Mouse (Mus musculus) midbrain, embryonic 15.5 days (tissue): ENCODE results near the gene Uba52. TPM values are rescaled to one million over a fixed set of nuclear protein-coding genes. Genes with fewer than 3 reads are reported as not detected.

Experiments
- ATAC-seq: fragments of 200-750 bp; cut with Nextera tagmentation; replicated peaks from 2 replicates; pipeline ENCODE4 v1.8.0; 2017; ENCODE audit warnings: moderate TSS enrichment
- H3K27ac ChIP-seq: fragments of 300-500 bp; sonication (generic); 2 replicates; pipeline ENCODE4 v1.5.1; 2015; ENCODE audit warnings: mild to moderate bottlenecking, inconsistent platforms
- H3K27me3 ChIP-seq: fragments of 300-500 bp; sonication (generic); replicated peaks from 2 replicates; pipeline ENCODE4 v1.6.1; 2015; ENCODE audit warnings: inconsistent platforms
- H3K36me3 ChIP-seq: fragments of 300-500 bp; sonication (generic); replicated peaks from 2 replicates; pipeline ENCODE4 v1.6.1; 2015; ENCODE audit warnings: inconsistent platforms
- H3K4me1 ChIP-seq: fragments of 300-500 bp; sonication (generic); 2 replicates; pipeline ENCODE4 v1.6.1; 2015; ENCODE audit warnings: inconsistent platforms
- H3K4me2 ChIP-seq: fragments of 300-500 bp; sonication (generic); 2 replicates; pipeline ENCODE4 v1.6.1; 2015; ENCODE audit warnings: inconsistent platforms, mild to moderate bottlenecking, moderate library complexity
- H3K4me3 ChIP-seq: fragments of 300-500 bp; sonication (generic); 2 replicates; pipeline ENCODE4 v1.5.1; 2015; ENCODE audit warnings: mild to moderate bottlenecking, inconsistent platforms
- H3K9ac ChIP-seq: fragments of 300-500 bp; sonication (generic); 2 replicates; pipeline ENCODE4 v1.6.1; 2015; ENCODE audit warnings: mild to moderate bottlenecking, inconsistent platforms
- H3K9me3 ChIP-seq: fragments of 300-500 bp; sonication (generic); 2 replicates; pipeline ENCODE4 v1.6.1; 2016; ENCODE audit warnings: inconsistent platforms
- WGBS: fragments of 180-500 bp; shearing (Covaris S2); methylation state at CpG from one replicate; pipeline ENCODE4 v1.1.7; 2015; ENCODE audit warnings: mixed read lengths; 5-methylcytosine and 5-hydroxymethylcytosine counted together
- polyA plus RNA-seq: library from polyadenylated mRNA; unstranded; fragments of >200 nt; fragmentation: Nextera tagmentation; extraction: Ambion mirVana; gene quantifications from 2 replicates; pipeline ENCODE4 v1.2.1, GENCODE M21; 2015

Uba52 gene
- polyA plus RNA-seq, 1 experiment from 2014 or later = 620 TPM

DNA sequence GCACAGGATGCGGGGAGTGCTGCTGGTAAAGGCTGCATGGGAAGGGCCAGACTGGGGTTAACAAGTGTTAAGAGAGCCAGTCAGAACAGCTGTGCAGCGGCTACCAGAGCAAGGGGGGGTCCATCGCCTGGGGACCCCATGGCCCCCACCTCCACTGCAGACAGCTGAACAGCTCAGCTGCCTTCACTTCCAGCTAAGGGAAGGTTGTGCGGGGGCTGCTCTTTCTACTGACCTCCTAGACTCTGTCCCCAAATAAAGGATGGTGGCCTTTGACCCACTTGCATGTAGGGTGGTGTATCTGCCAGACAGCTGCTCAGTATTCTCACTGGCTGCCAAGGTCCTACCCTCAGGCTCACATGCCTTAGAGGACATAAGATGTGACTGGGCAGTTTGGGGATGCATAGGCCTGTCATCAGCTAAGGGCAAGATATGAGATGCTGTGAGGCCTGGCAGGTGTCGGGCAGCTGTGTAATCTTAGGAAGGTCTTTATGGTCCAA lies 43.3 kb downstream of the Uba52 start:
- no peaks in the 10 kb centered on the region for H3K27me3 ChIP-seq
- H3K9ac ChIP-seq = no peak overlapping the region

DNA sequence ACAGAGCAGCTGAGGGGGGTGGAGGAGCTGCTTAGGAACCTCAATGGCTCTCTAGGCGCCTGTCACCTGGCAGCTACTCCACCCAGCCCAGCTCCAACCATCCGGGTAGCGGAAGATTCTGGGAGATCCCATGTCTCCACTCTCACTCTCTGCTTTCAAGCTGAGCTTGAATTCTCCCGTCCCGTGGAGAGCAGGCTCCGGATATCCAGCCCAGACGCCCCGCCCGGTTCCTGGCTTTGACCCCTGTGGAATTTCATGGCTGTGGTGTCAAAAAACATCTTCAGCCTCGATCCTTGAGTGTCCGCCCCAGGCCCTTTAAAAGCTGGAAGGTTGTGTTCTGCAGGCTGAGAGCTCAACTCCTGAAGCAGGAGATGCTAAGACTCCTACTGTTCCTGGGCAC lies 43.8 kb downstream of the Uba52 start:
- H3K27ac ChIP-seq = no peak overlapping the region
- H3K9me3 ChIP-seq = no peaks in the 10 kb centered on the region
- H3K4me2 ChIP-seq = no peak overlapping the region
- no peak overlapping the region for H3K4me3 ChIP-seq
- peaks cover 14% of the 10 kb centered on the region for H3K4me1 ChIP-seq
- no peak for ATAC-seq
- no peaks in the 10 kb centered on the region for H3K36me3 ChIP-seq
- WGBS = 75% methylated on average over 11 of the region's 11 CpGs
- no peaks in the 10 kb centered on the region for H3K27me3 ChIP-seq
- no peak overlapping the region for H3K9ac ChIP-seq

More for the DNA sequence above, 43.3 kb downstream of the Uba52 start:
- no peaks in the 10 kb centered on the region for H3K9me3 ChIP-seq
- no peaks in the 10 kb centered on the region for H3K36me3 ChIP-seq
- no peak overlapping the region for H3K4me2 ChIP-seq
- peaks cover 14% of the 10 kb centered on the region for H3K4me1 ChIP-seq
- no peak overlapping the region for H3K27ac ChIP-seq
- H3K4me3 ChIP-seq = no peak overlapping the region
- WGBS = 79% methylated on average over 5 of the region's 5 CpGs
- ATAC-seq = no peak

DNA sequence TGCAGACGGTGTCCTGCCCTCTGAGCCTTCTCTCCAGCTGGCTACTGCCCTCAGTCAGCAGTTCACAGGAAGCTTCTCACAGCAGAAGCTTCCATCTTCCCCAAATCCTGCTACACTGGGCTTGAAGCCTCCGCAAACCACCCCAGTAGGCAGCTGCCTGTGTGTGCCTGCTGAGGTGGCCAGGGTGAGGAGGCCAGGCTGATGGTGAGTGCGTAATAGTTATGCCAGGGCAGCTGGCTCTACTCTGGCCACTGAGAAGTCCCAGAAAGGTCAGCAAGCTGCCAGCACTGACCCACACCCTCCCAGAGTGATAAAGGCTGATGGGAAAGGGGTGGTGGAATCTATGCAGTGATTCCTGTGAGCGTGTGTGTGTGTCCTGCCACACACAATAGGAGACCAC lies 44.3 kb downstream of the Uba52 start:
- no peak overlapping the region for H3K9ac ChIP-seq
- 86% methylated on average over 4 of the region's 4 CpGs for WGBS
- no peak for ATAC-seq

DNA sequence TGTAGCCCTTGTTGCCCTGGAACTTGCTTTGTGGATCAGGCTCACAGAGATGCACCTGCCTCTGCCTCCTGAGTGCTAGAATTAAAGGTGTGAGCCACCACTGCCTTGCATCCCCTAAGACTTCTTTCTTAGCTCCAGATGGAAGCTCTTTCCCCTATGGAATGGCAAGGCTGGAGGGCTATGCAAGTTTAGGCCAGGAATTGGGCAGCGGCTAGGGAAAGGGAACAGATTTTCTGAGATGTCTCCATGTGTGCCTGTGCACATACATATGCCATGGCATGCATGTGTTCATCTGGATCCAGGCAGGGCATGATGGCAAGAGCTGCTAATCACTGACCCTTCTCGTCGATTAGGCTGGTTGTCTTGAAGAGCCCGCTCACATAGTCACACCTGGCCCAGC lies 44.9 kb downstream of the Uba52 start:
- H3K4me1 ChIP-seq = peaks cover 14% of the 10 kb centered on the region
- H3K4me3 ChIP-seq = no peak overlapping the region
- H3K9me3 ChIP-seq = no peaks in the 10 kb centered on the region
- H3K36me3 ChIP-seq = no peaks in the 10 kb centered on the region
- no peak overlapping the region for H3K4me2 ChIP-seq
- WGBS = 96% methylated on average over 4 of the region's 4 CpGs
- no peak overlapping the region for H3K9ac ChIP-seq
- ATAC-seq = no peak
- no peak overlapping the region for H3K27ac ChIP-seq
- no peaks in the 10 kb centered on the region for H3K27me3 ChIP-seq

More for the DNA sequence above, 44.3 kb downstream of the Uba52 start:
- no peak overlapping the region for H3K4me2 ChIP-seq
- no peak overlapping the region for H3K4me3 ChIP-seq
- no peaks in the 10 kb centered on the region for H3K9me3 ChIP-seq
- no peaks in the 10 kb centered on the region for H3K36me3 ChIP-seq
- H3K27ac ChIP-seq = no peak overlapping the region
- peaks cover 14% of the 10 kb centered on the region for H3K4me1 ChIP-seq
- no peaks in the 10 kb centered on the region for H3K27me3 ChIP-seq

DNA sequence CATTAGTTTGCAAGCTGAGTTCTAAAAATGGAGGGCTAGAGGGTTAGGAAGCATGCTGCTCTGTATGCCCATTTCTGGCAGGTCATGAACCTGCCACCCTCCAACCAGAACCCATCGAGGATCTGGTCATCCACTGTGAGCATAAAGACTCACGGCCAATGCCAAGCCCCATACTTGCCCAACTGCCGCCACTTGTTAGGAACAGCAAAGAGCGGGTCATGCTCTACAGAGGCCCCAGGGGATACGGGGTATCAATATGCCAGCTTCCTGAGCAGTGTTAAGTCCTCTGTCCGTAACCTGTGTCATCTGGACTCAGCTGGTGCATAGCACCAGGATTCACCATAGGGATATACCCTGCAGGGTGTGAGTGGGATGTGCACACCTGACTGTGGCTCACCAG lies 46.4 kb downstream of the Uba52 start:
- Histone ChIP-seq H3K36me3 (no peaks in the 10 kb centered on the region), H3K27ac (no peak overlapping the region), H3K4me2 (no peak overlapping the region), H3K9ac (no peak overlapping the region), H3K9me3 (no peaks in the 10 kb centered on the region), H3K27me3 (no peaks in the 10 kb centered on the region), H3K4me3 (no peak overlapping the region), H3K4me1 (peaks cover 7% of the 10 kb centered on the region; the same call in 1 of the 2 replicates)
- WGBS = 90% methylated on average over 6 of the region's 6 CpGs
- no peak for ATAC-seq

DNA sequence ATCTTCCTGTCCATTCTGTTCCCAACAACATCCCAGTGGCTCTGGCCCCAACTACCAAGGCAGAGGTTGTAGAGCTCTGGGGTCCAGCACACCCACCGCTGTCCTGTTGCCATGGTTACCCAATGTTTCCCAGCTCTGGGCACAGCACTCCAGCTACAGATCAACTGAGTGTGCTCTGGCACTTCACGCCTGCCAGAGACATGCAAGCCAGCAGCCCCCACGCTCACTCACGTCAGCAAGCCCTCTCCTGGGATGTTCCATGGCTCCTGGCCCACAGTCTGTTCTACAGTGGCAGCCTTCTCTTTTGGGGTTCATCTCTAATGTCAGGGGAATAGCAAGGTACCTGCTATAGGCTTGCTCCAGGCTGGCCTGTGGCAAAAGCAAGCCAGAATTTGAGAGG lies 47.3 kb downstream of the Uba52 start:
- Histone ChIP-seq H3K9ac (no peak overlapping the region), H3K9me3 (no peaks in the 10 kb centered on the region), H3K4me2 (no peak overlapping the region), H3K36me3 (no peaks in the 10 kb centered on the region), H3K4me1 (peaks cover 7% of the 10 kb centered on the region; the same call in 1 of the 2 replicates), H3K27ac (no peak overlapping the region), H3K4me3 (no peak overlapping the region), H3K27me3 (no peaks in the 10 kb centered on the region)
- ATAC-seq = no peak
- WGBS = 58% methylated on average over 4 of the region's 4 CpGs

DNA sequence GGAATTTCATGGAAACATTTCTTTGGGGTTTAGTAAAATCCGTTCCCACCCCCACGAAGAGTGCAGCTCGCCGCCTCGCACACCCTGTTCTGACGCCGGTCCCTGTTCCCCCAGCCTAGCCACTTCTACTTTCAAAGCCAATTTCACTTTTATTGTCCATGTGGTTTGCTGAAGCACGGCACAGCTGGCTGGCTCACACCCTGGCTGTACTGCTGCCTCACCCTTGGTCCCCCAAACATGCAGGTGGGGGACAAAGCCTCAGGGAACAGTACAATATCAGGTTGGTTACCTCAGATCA lies 48.1 kb downstream of the Uba52 start:
- no peaks in the 10 kb centered on the region for H3K36me3 ChIP-seq
- H3K4me3 ChIP-seq = no peak overlapping the region
- no peak overlapping the region for H3K9ac ChIP-seq
- H3K4me2 ChIP-seq = no peak overlapping the region
- peaks cover 7% of the 10 kb centered on the region; the same call in 1 of the 2 replicates for H3K4me1 ChIP-seq
- 93% methylated on average over 8 of the region's 8 CpGs for WGBS
- no peak overlapping the region for H3K27ac ChIP-seq
- H3K27me3 ChIP-seq = no peaks in the 10 kb centered on the region
- ATAC-seq = no peak
- H3K9me3 ChIP-seq = no peaks in the 10 kb centered on the region

DNA sequence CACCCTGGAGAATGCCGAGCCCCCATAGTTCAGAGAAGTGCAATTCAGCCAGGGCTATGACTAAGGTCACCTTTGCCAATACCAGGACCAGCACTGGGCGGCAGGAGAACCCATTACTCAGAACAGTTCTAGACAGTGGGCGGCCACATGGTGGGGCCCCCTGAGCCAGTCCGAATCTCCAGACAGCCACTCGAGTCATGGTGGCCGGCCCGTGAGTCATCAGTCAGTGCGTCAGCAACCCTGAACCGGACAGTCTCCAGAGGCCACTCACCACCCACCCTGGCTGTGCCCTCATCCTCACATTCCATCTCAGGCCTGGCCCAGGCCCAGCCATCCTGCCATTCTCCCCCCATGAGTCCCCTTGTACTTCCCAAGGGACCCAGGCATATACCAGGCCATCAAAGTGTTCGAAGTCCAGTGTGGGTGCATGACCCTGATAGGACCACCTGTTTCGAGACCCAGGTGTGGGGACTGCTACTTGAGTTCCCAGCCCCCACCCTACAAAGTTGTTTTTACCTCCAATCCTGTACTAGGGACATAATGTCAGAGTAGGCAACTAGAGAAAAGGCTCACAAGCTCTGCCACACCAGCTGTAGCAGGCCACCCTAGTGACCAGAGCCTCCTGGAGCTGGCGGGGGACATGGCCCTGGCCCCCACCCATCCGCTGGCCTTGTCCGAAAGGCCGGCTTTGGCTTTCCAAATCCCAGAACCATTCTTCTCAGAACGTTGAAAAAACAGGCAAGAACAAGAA lies 48.7 kb downstream of the Uba52 start:
- no peak overlapping the region for H3K27ac ChIP-seq
- H3K4me1 ChIP-seq = peaks cover 7% of the 10 kb centered on the region; the same call in 1 of the 2 replicates
- no peak overlapping the region for H3K4me2 ChIP-seq
- no peak overlapping the region for H3K4me3 ChIP-seq
- 87% methylated on average over 16 of the region's 16 CpGs for WGBS
- H3K36me3 ChIP-seq = no peaks in the 10 kb centered on the region
- H3K27me3 ChIP-seq = no peaks in the 10 kb centered on the region
- H3K9me3 ChIP-seq = no peaks in the 10 kb centered on the region
- no peak overlapping the region for H3K9ac ChIP-seq
- no peak for ATAC-seq

DNA sequence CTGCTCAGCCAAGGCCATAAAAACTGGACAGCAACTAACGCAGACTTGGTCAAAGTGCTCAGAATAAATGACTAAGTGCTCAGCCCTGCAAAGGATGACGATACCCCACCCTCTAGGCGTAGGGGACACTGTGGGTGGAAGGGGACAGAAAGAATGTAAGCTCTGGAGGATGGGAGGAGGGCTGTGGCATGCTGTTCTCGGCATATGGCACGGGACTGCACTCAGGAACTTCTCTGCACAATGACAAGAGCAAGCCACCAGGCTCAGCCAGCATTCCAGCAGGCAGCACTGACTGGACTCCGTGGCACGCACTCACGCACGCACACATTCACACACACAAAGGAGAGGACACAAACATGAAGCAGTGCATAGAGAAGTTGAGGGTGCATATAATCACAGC lies 50.0 kb downstream of the Uba52 start:
- WGBS = 82% methylated on average over 9 of the region's 9 CpGs
- Histone ChIP-seq H3K36me3 (no peaks in the 10 kb centered on the region), H3K27me3 (no peaks in the 10 kb centered on the region), H3K9ac (no peak overlapping the region), H3K4me2 (no peak overlapping the region), H3K4me3 (no peak overlapping the region), H3K27ac (no peak overlapping the region), H3K9me3 (no peaks in the 10 kb centered on the region), H3K4me1 (peaks cover 7% of the 10 kb centered on the region; the same call in 1 of the 2 replicates)
- ATAC-seq = no peak

DNA sequence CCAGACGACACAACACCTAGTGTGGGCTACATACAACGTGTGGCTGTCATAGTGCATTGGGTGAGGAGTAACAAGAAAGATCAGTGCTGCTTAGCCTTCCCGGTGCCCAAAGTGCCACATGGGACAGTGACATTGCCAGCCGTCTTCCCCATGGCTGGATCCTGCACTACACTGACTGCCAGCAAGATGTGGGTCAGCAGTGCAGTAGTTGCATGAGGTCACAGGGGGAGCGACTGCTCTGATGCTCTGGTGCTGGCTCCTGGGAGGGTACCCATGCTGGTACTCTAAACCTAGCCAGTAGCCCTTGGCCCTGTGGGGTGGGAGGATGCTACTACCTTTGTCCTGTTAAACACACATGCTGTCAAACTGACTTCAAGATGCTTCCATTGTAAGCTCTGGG lies 50.4 kb downstream of the Uba52 start:
- no peak for ATAC-seq
- H3K4me3 ChIP-seq = no peak overlapping the region
- no peak overlapping the region for H3K27ac ChIP-seq
- H3K4me1 ChIP-seq = peaks cover 7% of the 10 kb centered on the region; the same call in 1 of the 2 replicates
- H3K9ac ChIP-seq = no peak overlapping the region
- no peak overlapping the region for H3K4me2 ChIP-seq
- no peaks in the 10 kb centered on the region for H3K9me3 ChIP-seq
- no peaks in the 10 kb centered on the region for H3K36me3 ChIP-seq
- H3K27me3 ChIP-seq = no peaks in the 10 kb centered on the region
- WGBS = 92% methylated on average over 5 of the region's 5 CpGs

DNA sequence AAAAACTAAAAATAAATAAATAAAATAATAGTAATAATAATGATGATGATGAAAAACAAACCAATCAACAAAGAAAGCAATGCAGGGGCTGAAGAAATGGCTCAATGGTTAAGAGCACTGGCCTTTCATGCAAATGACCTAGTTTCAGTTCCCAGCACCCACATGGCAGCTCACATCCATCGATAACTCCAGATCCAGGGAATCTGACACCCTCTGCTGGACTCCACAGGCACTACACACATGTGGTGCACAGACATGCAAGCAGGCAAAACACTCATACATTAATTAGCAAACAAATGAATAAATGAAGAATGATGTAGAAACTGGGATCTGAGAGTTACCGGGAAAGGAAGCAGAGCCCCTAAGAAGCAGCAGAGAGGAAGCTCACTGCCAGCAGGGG lies 51.0 kb downstream of the Uba52 start:
- WGBS = 97% methylated on average over 2 of the region's 2 CpGs
- Histone ChIP-seq H3K4me2 (no peak overlapping the region), H3K9ac (no peak overlapping the region), H3K36me3 (no peaks in the 10 kb centered on the region), H3K27me3 (no peaks in the 10 kb centered on the region), H3K27ac (no peak overlapping the region), H3K4me3 (no peak overlapping the region), H3K4me1 (peaks cover 7% of the 10 kb centered on the region; the same call in 1 of the 2 replicates), H3K9me3 (no peaks in the 10 kb centered on the region)
- no peak for ATAC-seq

DNA sequence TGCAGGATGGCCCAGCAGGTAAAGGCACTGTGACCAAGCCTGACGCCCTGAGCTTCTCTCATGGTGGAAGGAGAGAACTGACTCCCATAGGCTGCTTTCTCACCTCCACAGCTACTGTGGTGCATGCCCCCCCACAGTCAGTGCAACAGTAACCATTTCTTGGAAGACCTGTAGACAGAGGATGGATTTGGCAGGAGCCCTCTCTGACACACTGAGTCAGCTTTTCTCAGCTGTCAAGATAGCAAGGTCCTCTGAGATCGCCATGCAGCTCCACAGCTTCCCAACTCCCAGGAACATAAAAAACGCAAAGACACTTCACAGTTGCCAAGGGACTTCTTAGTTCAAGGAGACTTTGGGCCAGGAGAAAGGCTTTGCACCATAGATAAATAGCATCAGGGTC lies 52.1 kb downstream of the Uba52 start:
- Histone ChIP-seq H3K36me3 (no peaks in the 10 kb centered on the region), H3K27ac (no peak overlapping the region), H3K9me3 (no peaks in the 10 kb centered on the region), H3K4me2 (no peak overlapping the region), H3K9ac (no peak overlapping the region), H3K27me3 (no peaks in the 10 kb centered on the region), H3K4me1 (peaks cover 4% of the 10 kb centered on the region; the same call in 1 of the 2 replicates), H3K4me3 (no peak overlapping the region)
- no peak for ATAC-seq
- WGBS = 81% methylated on average over 3 of the region's 3 CpGs
